11 mouse cellular contexts compared by ENCODE assay signal in the genomic region with DNA sequence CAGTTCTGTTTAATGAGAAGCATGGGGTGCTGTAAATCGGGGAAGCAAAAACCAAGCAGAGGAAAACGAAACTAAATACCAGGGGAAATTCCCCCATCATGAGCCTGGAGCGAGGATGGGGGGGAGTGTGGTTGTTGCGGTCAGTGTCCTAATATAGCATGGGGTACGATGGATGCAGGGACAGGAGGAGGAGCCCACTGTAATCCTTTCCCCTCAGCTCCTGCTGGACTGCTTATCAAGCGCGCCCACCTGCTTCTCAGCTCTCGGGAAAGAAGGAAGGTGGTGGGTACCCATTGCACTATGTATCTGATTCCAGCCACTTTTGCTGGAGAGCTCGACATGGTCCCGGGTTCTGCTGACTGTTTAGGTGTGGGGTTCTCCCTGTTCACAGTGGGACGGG.
A peak's percentile ranks its signal among the peaks of the same experiment; 100 is the strongest.
DNase-seq lines count a peak whose midpoint lies in the region; ATAC-seq and TF ChIP-seq lines count a peak whose summit lies in the region.
"Had no signal": no experiment of that assay in that cellular context is flagged by ENCODE, and none has a peak within 500 bp of the region (broad histone marks: within the 10 kb centered on the region; RNA-seq: fewer than 3 reads in every experiment).

No protein-coding gene starts in this region.

- no peak overlapping the region for H3K4me3 ChIP-seq in gastrocnemius, adult 2 months
- H3K4me3 ChIP-seq in embryonic facial prominence, embryonic 14.5 days (ENCODE audit: low read depth, low read length): no peak overlapping the region
- peak overlapping the region; percentile 44 for H3K4me3 ChIP-seq in liver, embryonic 16.5 days (ENCODE audit: low read depth, low read length)
- H3K4me3 ChIP-seq in hindbrain, embryonic 14.5 days (replicated peaks; ENCODE audit: low read length): no peak overlapping the region
- H3K4me3 ChIP-seq: limb, embryonic 13.5 days had no signal

- intact Hi-C loops in gastrocnemius, adult 2 months (cut with DNase I): no loop called here

- H3K9ac ChIP-seq in embryonic facial prominence, embryonic 14.5 days (ENCODE audit: low read depth, low read length): no peak overlapping the region
- peak overlapping the region; percentile 68 for H3K9ac ChIP-seq in liver, embryonic 16.5 days (ENCODE audit: low read depth, low read length)
- no peak overlapping the region for H3K9ac ChIP-seq in hindbrain, embryonic 14.5 days
- H3K9ac ChIP-seq: limb, embryonic 13.5 days had no signal

- no peak for ATAC-seq in embryonic facial prominence, embryonic 14.5 days (ENCODE audit: low read depth)
- ATAC-seq in liver, embryonic 16.5 days (ENCODE audit: low read depth): peak; percentile 94
- no peak for ATAC-seq in hindbrain, embryonic 14.5 days (ENCODE audit: low FRiP score)
- ATAC-seq: activated CD4-positive, CD25-positive, alpha-beta regulatory T cell, adult 4 months had no signal

- no peaks in the 10 kb centered on the region for H3K27me3 ChIP-seq in embryonic facial prominence, embryonic 14.5 days (replicated peaks; ENCODE audit: control insufficient read depth, insufficient read depth, low read length)
- no peaks in the 10 kb centered on the region for H3K27me3 ChIP-seq in liver, embryonic 16.5 days (ENCODE audit: control insufficient read depth, insufficient read depth, low read depth, low read length)
- H3K27me3 ChIP-seq in hindbrain, embryonic 14.5 days (ENCODE audit: control insufficient read depth, insufficient read depth, low read length): no peaks in the 10 kb centered on the region
- H3K27me3 ChIP-seq: limb, embryonic 13.5 days had no signal

- no peak overlapping the region for H3K4me2 ChIP-seq in embryonic facial prominence, embryonic 14.5 days (ENCODE audit: low read depth, low read length)
- H3K4me2 ChIP-seq in liver, embryonic 16.5 days (ENCODE audit: low read depth, low read length): peak overlapping the region; percentile 81
- no peak overlapping the region for H3K4me2 ChIP-seq in hindbrain, embryonic 14.5 days (replicated peaks)
- H3K4me2 ChIP-seq: limb, embryonic 13.5 days had no signal

- no peaks in the 10 kb centered on the region for H3K9me3 ChIP-seq in embryonic facial prominence, embryonic 14.5 days (ENCODE audit: control insufficient read depth, low read length)
- no peaks in the 10 kb centered on the region for H3K9me3 ChIP-seq in liver, embryonic 16.5 days (replicated peaks; ENCODE audit: control insufficient read depth, low read length)
- no peaks in the 10 kb centered on the region for H3K9me3 ChIP-seq in hindbrain, embryonic 14.5 days (ENCODE audit: control insufficient read depth, low read length)
- H3K9me3 ChIP-seq: limb, embryonic 13.5 days had no signal

- H3K36me3 ChIP-seq in embryonic facial prominence, embryonic 14.5 days (ENCODE audit: control insufficient read depth, insufficient read depth, low read length): peaks cover 68% of the 10 kb centered on the region
- H3K36me3 ChIP-seq in liver, embryonic 16.5 days (ENCODE audit: control insufficient read depth, insufficient read depth): no peaks in the 10 kb centered on the region
- H3K36me3 ChIP-seq in hindbrain, embryonic 14.5 days (replicated peaks; ENCODE audit: control insufficient read depth, insufficient read depth): peaks cover 4% of the 10 kb centered on the region; the same call in 1 of the 2 replicates

- peak overlapping the region; percentile 36 for H3K27ac ChIP-seq in gastrocnemius, adult 2 months
- peak overlapping the region; percentile 75 for H3K27ac ChIP-seq in embryonic facial prominence, embryonic 14.5 days (replicated peaks; ENCODE audit: low read depth, low read length)
- peak overlapping the region; percentile 68 for H3K27ac ChIP-seq in liver, embryonic 16.5 days (ENCODE audit: low read length)
- no peak overlapping the region for H3K27ac ChIP-seq in hindbrain, embryonic 14.5 days

- TF ChIP-seq CTCF in gastrocnemius, adult 2 months (IDR thresholded peaks at IDR 0.05): no peak

- 83% methylated on average over 11 of the region's 11 CpGs for WGBS in embryonic facial prominence, embryonic 14.5 days
- WGBS in liver, embryonic 16.5 days (ENCODE audit: insufficient replicate concordance): 22% methylated on average over 11 of the region's 11 CpGs
- WGBS in hindbrain, embryonic 14.5 days: 87% methylated on average over 11 of the region's 11 CpGs

- no peak for DNase-seq in gastrocnemius, adult 2 months
- no peak for DNase-seq in gastrocnemius, adult 8-10 months (ENCODE audit: low spot score in 2 of 2)
- peak; percentile 49 for DNase-seq in 3134 (ENCODE audit: extremely low read depth, insufficient read length, low spot score)
- DNase-seq in embryonic facial prominence, embryonic 14.5 days (ENCODE audit: low spot score): no peak
- no peak for DNase-seq in thymus, postnatal 0 days (ENCODE audit: low spot score)
- no peak for DNase-seq in hindbrain, embryonic 14.5 days (ENCODE audit: low spot score)
- DNase-seq in kidney, postnatal 25 days: no peak
- DNase-seq: cerebellum, postnatal 36 days had no signal

- peaks cover 13% of the 10 kb centered on the region for H3K4me1 ChIP-seq in embryonic facial prominence, embryonic 14.5 days (ENCODE audit: control insufficient read depth, insufficient read depth, low read length)
- H3K4me1 ChIP-seq in liver, embryonic 16.5 days (ENCODE audit: control insufficient read depth, low read depth, low read length): peaks cover 40% of the 10 kb centered on the region
- H3K4me1 ChIP-seq in hindbrain, embryonic 14.5 days (replicated peaks; ENCODE audit: control insufficient read depth, insufficient read depth, low read length): no peaks in the 10 kb centered on the region
